Mouse (Mus musculus) MEL (cell line): ENCODE measurements around the gene Cir1. TPM values are rescaled to one million over a fixed set of nuclear protein-coding genes. Genes with fewer than 3 reads are reported as not detected.

Experiments
- DNase-seq: peaks from one replicate; pipeline ENCODE4 v3.0.0; 2011; ENCODE audit warnings: low read depth, low spot score
- H3K27ac ChIP-seq: 2 replicates; pipeline ENCODE4 v1.5.1; 2012; ENCODE audit warnings: low read depth, mild to moderate bottlenecking, control low read depth, low read length, moderate library complexity; ENCODE audit not compliant: control insufficient read depth
- H3K27me3 ChIP-seq, 2 experiments: fragments of 150-350 bp in 1 of 2; sonication (generic) in 1 of 2; 2 replicates each; pipeline ENCODE4 v1.6.1; 2012; ENCODE audit warnings: low read length in 2 of 2, mild to moderate bottlenecking in 2 of 2, improper control_type of control experiment in 1 of 2, moderate library complexity in 1 of 2; ENCODE audit not compliant: insufficient read depth in 2 of 2, control insufficient read depth in 1 of 2
- H3K36me3 ChIP-seq, 2 experiments: 2 replicates each; pipeline ENCODE4 v1.6.1; 2012 to 2014; ENCODE audit warnings: low read length in 2 of 2, improper control_type of control experiment in 1 of 2, inconsistent platforms in 1 of 2, mild to moderate bottlenecking in 1 of 2; ENCODE audit not compliant: insufficient read depth in 2 of 2, control insufficient read depth in 1 of 2
- H3K4me1 ChIP-seq, 2 experiments: fragments of 150-350 bp in 1 of 2; sonication (generic) in 1 of 2; 2 replicates each; pipeline ENCODE4 v1.6.1; 2012; ENCODE audit warnings: low read length in 2 of 2, improper control_type of control experiment in 1 of 2, mild to moderate bottlenecking in 1 of 2; ENCODE audit not compliant: insufficient read depth in 2 of 2, control insufficient read depth in 1 of 2
- H3K4me3 ChIP-seq, 2 experiments: fragments of 150-350 bp in 1 of 2; sonication (generic) in 1 of 2; 2 replicates each; pipeline ENCODE4 v1.5.1; 2012; ENCODE audit warnings: low read depth in 2 of 2, low read length in 2 of 2, mild to moderate bottlenecking in 2 of 2, moderate library complexity in 2 of 2, control low read depth in 1 of 2, improper control_type of control experiment in 1 of 2; ENCODE audit not compliant: control insufficient read depth in 1 of 2, insufficient read depth in 1 of 2
- H3K79me2 ChIP-seq: 2 replicates; pipeline ENCODE4 v1.6.1; 2012; ENCODE audit warnings: mild to moderate bottlenecking, low read length, moderate library complexity; ENCODE audit not compliant: control insufficient read depth, poor library complexity, insufficient read depth
- H3K9ac ChIP-seq: 2 replicates; pipeline ENCODE4 v1.6.1; 2012; ENCODE audit warnings: low read depth, mild to moderate bottlenecking, control low read depth, low read length, moderate library complexity; ENCODE audit not compliant: control insufficient read depth, poor library complexity, severe bottlenecking
- H3K9me3 ChIP-seq: fragments of 150-350 bp; sonication (generic); replicated peaks from 2 replicates; pipeline ENCODE4 v1.6.1; 2012; ENCODE audit warnings: mild to moderate bottlenecking, low read length, improper control_type of control experiment, moderate library complexity; ENCODE audit not compliant: insufficient read depth
- ELF1 ChIP-seq: IDR thresholded peaks from 2 replicates; pipeline ENCODE4 v1.6.1; 2014; ENCODE audit warnings: low read depth, mild to moderate bottlenecking, inconsistent platforms, low read length, improper control_type of control experiment, moderate library complexity
- EP300 ChIP-seq, 2 experiments: IDR thresholded peaks; 2 replicates each; pipeline ENCODE4 v1.6.1; 2011; ENCODE audit warnings: improper control_type of control experiment in 2 of 2, low read length in 2 of 2, low read depth in 1 of 2, mild to moderate bottlenecking in 1 of 2
- GATA1 ChIP-seq: IDR thresholded peaks from 2 replicates; pipeline ENCODE4 v1.6.1; 2011; ENCODE audit warnings: low read depth, low read length, improper control_type of control experiment
- HCFC1 ChIP-seq: IDR thresholded peaks from 2 replicates; pipeline ENCODE4 v1.6.1; 2012; ENCODE audit warnings: low read depth, mild to moderate bottlenecking, inconsistent platforms, low read length, improper control_type of control experiment, moderate library complexity
- KAT2A ChIP-seq: conservative IDR thresholded peaks from 2 replicates; pipeline ENCODE4 v1.6.1; 2012; ENCODE audit warnings: low read depth, low read length, improper control_type of control experiment, inconsistent platforms
- MAFK ChIP-seq: IDR thresholded peaks from 2 replicates; pipeline ENCODE4 v1.6.1; 2011; ENCODE audit warnings: low read depth, mild to moderate bottlenecking, low read length, improper control_type of control experiment, borderline replicate concordance
- MEF2A ChIP-seq: IDR thresholded peaks from 2 replicates; pipeline ENCODE4 v1.6.1; 2014; ENCODE audit warnings: low read depth, mild to moderate bottlenecking, inconsistent platforms, low read length, improper control_type of control experiment; ENCODE audit not compliant: poor library complexity, insufficient replicate concordance, severe bottlenecking; ENCODE audit errors: extremely low read depth
- MYB ChIP-seq: IDR thresholded peaks from 2 replicates; pipeline ENCODE4 v1.6.1; 2011; ENCODE audit warnings: mild to moderate bottlenecking, low read depth, low read length, improper control_type of control experiment
- MYC ChIP-seq: IDR thresholded peaks from 2 replicates; pipeline ENCODE4 v1.6.1; 2011; ENCODE audit warnings: low read depth, mild to moderate bottlenecking, low read length, improper control_type of control experiment, moderate library complexity
- NELFE ChIP-seq: IDR thresholded peaks from 2 replicates; pipeline ENCODE4 v1.6.1; 2011; ENCODE audit warnings: low read depth, low read length, improper control_type of control experiment
- NRF1 ChIP-seq: IDR thresholded peaks from 2 replicates; pipeline ENCODE4 v1.6.1; 2014; ENCODE audit warnings: low read depth, mild to moderate bottlenecking, inconsistent platforms, low read length, improper control_type of control experiment, moderate library complexity; ENCODE audit not compliant: poor library complexity, insufficient read depth, severe bottlenecking
- POLR2AphosphoS2 ChIP-seq: IDR thresholded peaks from 2 replicates; pipeline ENCODE4 v1.6.1; 2011; ENCODE audit warnings: low read length, improper control_type of control experiment
- POLR2AphosphoS5 ChIP-seq: IDR thresholded peaks from 2 replicates; pipeline ENCODE4 v1.6.1; 2012; ENCODE audit warnings: low read depth, borderline replicate concordance, mild to moderate bottlenecking, inconsistent platforms, low read length, moderate library complexity, mixed read lengths
- RAD21 ChIP-seq: IDR thresholded peaks from 2 replicates; pipeline ENCODE4 v1.6.1; 2011; ENCODE audit warnings: mild to moderate bottlenecking, low read depth, low read length, improper control_type of control experiment
- SMC3 ChIP-seq: IDR thresholded peaks from 2 replicates; pipeline ENCODE4 v1.6.1; 2011; ENCODE audit warnings: low read depth, low read length, improper control_type of control experiment
- TAL1 ChIP-seq: IDR thresholded peaks from 2 replicates; pipeline ENCODE4 v1.6.1; 2012; ENCODE audit warnings: mild to moderate bottlenecking, inconsistent platforms, low read length, moderate library complexity, mixed read lengths
- UBTF ChIP-seq: IDR thresholded peaks from 2 replicates; pipeline ENCODE4 v1.6.1; 2012; ENCODE audit warnings: low read depth, mild to moderate bottlenecking, inconsistent platforms, low read length, improper control_type of control experiment, moderate library complexity, borderline replicate concordance; ENCODE audit not compliant: insufficient read depth
- USF1 ChIP-seq: IDR thresholded peaks from 2 replicates; pipeline ENCODE4 v1.6.1; 2014; ENCODE audit warnings: low read depth, mild to moderate bottlenecking, inconsistent platforms, low read length, improper control_type of control experiment, moderate library complexity
- USF2 ChIP-seq, 2 experiments: IDR thresholded peaks; 2 replicates each; pipeline ENCODE4 v1.6.1; 2011 to 2012; ENCODE audit warnings: improper control_type of control experiment in 2 of 2, low read length in 2 of 2, borderline replicate concordance in 1 of 2, inconsistent platforms in 1 of 2, low read depth in 1 of 2, mild to moderate bottlenecking in 1 of 2; ENCODE audit not compliant: insufficient read depth in 1 of 2
- ZMIZ1 ChIP-seq: IDR thresholded peaks from 2 replicates; pipeline ENCODE4 v1.6.1; 2012; ENCODE audit warnings: low read depth, mild to moderate bottlenecking, inconsistent platforms, low read length, improper control_type of control experiment, moderate library complexity
- ZNF384 ChIP-seq: IDR thresholded peaks from 2 replicates; pipeline ENCODE4 v1.6.1; 2012; ENCODE audit warnings: low read depth, mild to moderate bottlenecking, inconsistent platforms, low read length, improper control_type of control experiment
- polyA plus RNA-seq, 2 experiments: library from polyadenylated mRNA; stranded (reverse) in 1 of 2; unstranded in 1 of 2; fragments of >175 nt in 1 of 2; fragments of >200 nt in 1 of 2; gene quantifications; 2 replicates each; pipeline versions ENCODE4 v1.2.1 to v1.2.4; 2012; ENCODE audit warnings: low replicate concordance in 2 of 2, low read depth in 1 of 2; ENCODE audit not compliant: insufficient read length in 2 of 2, insufficient read depth in 1 of 2, missing spikeins in 1 of 2
- total RNA-seq: library from RNA; depleted of rRNA; stranded (reverse); fragments of 300-350 nt; gene quantifications from 2 replicates; pipeline ENCODE4 v1.2.3, GENCODE M21; 2012

Gene Cir1
- total and polyA plus RNA-seq, 3 experiments = 3.4 to 7.7 TPM; not detected in 1

GRCm38 (mm10) chr2:73270071-73270592 is 42.4 kb downstream of the Cir1 start:
- DNase-seq = no peak
- Histone ChIP-seq H3K9ac (no peak overlapping the region), H3K27me3 (no peaks in the 10 kb centered on the region), H3K79me2 (no peaks in the 10 kb centered on the region), H3K4me3 (no peak overlapping the region), H3K9me3 (no peaks in the 10 kb centered on the region), H3K27ac (no peak overlapping the region), H3K36me3 (no peaks in the 10 kb centered on the region), H3K4me1 (no peaks in the 10 kb centered on the region)
- TF ChIP-seq UBTF = no peak
- no peak for TF ChIP-seq TAL1
- no peak for TF ChIP-seq NRF1
- TF ChIP-seq MEF2A = no peak
- TF ChIP-seq MYB = no peak
- no peak for TF ChIP-seq HCFC1
- TF ChIP-seq MAFK = no peak
- no peak for TF ChIP-seq ZMIZ1

- Histone ChIP-seq H3K4me3 (no peak overlapping the region), H3K9me3 (no peaks in the 10 kb centered on the region), H3K4me1 (no peaks in the 10 kb centered on the region), H3K27ac (no peak overlapping the region), H3K79me2 (no peaks in the 10 kb centered on the region), H3K9ac (no peak overlapping the region), H3K27me3 (no peaks in the 10 kb centered on the region), H3K36me3 (no peaks in the 10 kb centered on the region)
- DNase-seq = no peak
- no peak for TF ChIP-seq GATA1
- no peak for TF ChIP-seq EP300 (IDR thresholded peaks at IDR 0.05; ENCODE audit: low read depth in 1 of 2, low read length in 2 of 2)
- TF ChIP-seq MAFK = no peak
- TF ChIP-seq ELF1 = no peak
- no peak for TF ChIP-seq MEF2A
- TF ChIP-seq NELFE = no peak
- no peak for TF ChIP-seq RAD21
- TF ChIP-seq UBTF = no peak
- no peak for TF ChIP-seq USF2 (IDR thresholded peaks at IDR 0.05; ENCODE audit: borderline replicate concordance in 1 of 2, insufficient read depth in 1 of 2, low read depth in 1 of 2, low read length in 2 of 2)
- TF ChIP-seq POLR2AphosphoS2 = no peak
- no peak for TF ChIP-seq MYC
- TF ChIP-seq ZNF384 = no peak
- no peak for TF ChIP-seq SMC3
- TF ChIP-seq KAT2A = no peak
- no peak for TF ChIP-seq USF1
- no peak for TF ChIP-seq MYB
- TF ChIP-seq POLR2AphosphoS5 = no peak
- no peak for TF ChIP-seq ZMIZ1
- TF ChIP-seq, all 39 proteins: peak for 0
Measured at GRCm38 (mm10) chr2:73269666-73270065, 42.8 kb downstream of the Cir1 start.
